Mouse (Mus musculus) intestine, embryonic 16.5 days (tissue): ENCODE measurements at regions not wholly inside any gene's neighbourhood (a gene's known extent, or its start where the extent isn't known, plus 50 kb on each side); places are given as distances from the start of the nearest gene placed in this dataset.

ENCODE experiments used
- ATAC-seq: fragments of 200-750 bp; cut with Nextera tagmentation; 2 replicates; pipeline ENCODE4 v1.8.0; 2017; ENCODE audit warnings: moderate TSS enrichment, moderate library complexity
- H3K27ac ChIP-seq: fragments of 300-500 bp; sonication (generic); 2 replicates; pipeline ENCODE4 v1.5.1; 2014; ENCODE audit warnings: mild to moderate bottlenecking, low read length
- H3K27me3 ChIP-seq: fragments of 300-500 bp; sonication (generic); replicated peaks from 2 replicates; pipeline ENCODE4 v1.6.1; 2014; ENCODE audit warnings: low read length, control low read depth, mixed read lengths; ENCODE audit not compliant: control insufficient read depth, insufficient read depth
- H3K36me3 ChIP-seq: fragments of 300-500 bp; sonication (generic); 2 replicates; pipeline ENCODE4 v1.6.1; 2014; ENCODE audit warnings: low read length, control low read depth; ENCODE audit not compliant: control insufficient read depth, insufficient read depth
- H3K4me1 ChIP-seq: fragments of 300-500 bp; sonication (generic); 2 replicates; pipeline ENCODE4 v1.6.1; 2014; ENCODE audit warnings: low read length, control low read depth, mixed read lengths; ENCODE audit not compliant: control insufficient read depth, insufficient read depth
- H3K4me2 ChIP-seq: fragments of 300-500 bp; sonication (generic); 2 replicates; pipeline ENCODE4 v1.6.1; 2014; ENCODE audit warnings: low read depth, low read length, control low read depth
- H3K4me3 ChIP-seq: fragments of 300-500 bp; sonication (generic); 2 replicates; pipeline ENCODE4 v1.5.1; 2014; ENCODE audit warnings: mild to moderate bottlenecking, low read length
- H3K9ac ChIP-seq: fragments of 300-500 bp; sonication (generic); 2 replicates; pipeline ENCODE4 v1.6.1; 2014; ENCODE audit warnings: low read depth, low read length
- H3K9me3 ChIP-seq: fragments of 300-500 bp; sonication (generic); 2 replicates; pipeline ENCODE4 v1.6.1; 2016; ENCODE audit warnings: low read length, control low read depth; ENCODE audit not compliant: control insufficient read depth
- WGBS: fragments of 180-500 bp; shearing (Covaris S2); extraction: QIAGEN DNeasy Blood & Tissue Kit; methylation state at CpG from one replicate; pipeline ENCODE4 v1.1.7; 2014; 5-methylcytosine and 5-hydroxymethylcytosine counted together

GRCm38 (mm10) chr7:125005638-125006037 is 438.8 kb upstream of the Kdm8 start:
- Histone ChIP-seq H3K4me1 (0 out of 2 replicates have a peak, but pooled peaks cover 2% of the 10 kb centered on the region), H3K4me2 (no peak overlapping the region), H3K4me3 (no peak overlapping the region), H3K27me3 (no peaks in the 10 kb centered on the region), H3K36me3 (no peaks in the 10 kb centered on the region), H3K9ac (no peak overlapping the region), H3K9me3 (no peaks in the 10 kb centered on the region), H3K27ac (no peak overlapping the region)
- 72% methylated on average over 3 of the region's 3 CpGs for WGBS
- ATAC-seq = no peak

- Histone ChIP-seq H3K27ac (no peak overlapping the region), H3K9me3 (no peaks in the 10 kb centered on the region; the same call in 1 of the 2 replicates), H3K4me3 (no peak overlapping the region), H3K9ac (no peak overlapping the region), H3K36me3 (no peaks in the 10 kb centered on the region), H3K4me1 (no peaks in the 10 kb centered on the region), H3K27me3 (no peaks in the 10 kb centered on the region), H3K4me2 (no peak overlapping the region)
- WGBS = 58% methylated on average over 1 of the region's 1 CpGs
- peak; percentile 55 for ATAC-seq
These were observed 425.2 kb upstream of the Kdm8 start for GRCm38 (mm10) chr7:125019259-125019658.

- ATAC-seq = no peak
- H3K36me3 ChIP-seq = no peaks in the 10 kb centered on the region
- WGBS = 80% methylated on average over 5 of the region's 5 CpGs
These were observed 419.5 kb upstream of the Kdm8 start for GRCm38 (mm10) chr7:125024944-125025343.

GRCm38 (mm10) chr7:125033778-125034177 is 410.7 kb upstream of the Kdm8 start:
- 75% methylated on average over 4 of the region's 4 CpGs for WGBS

More at GRCm38 (mm10) chr7:125024944-125025343, 419.5 kb upstream of the Kdm8 start:
- Histone ChIP-seq H3K4me1 (no peaks in the 10 kb centered on the region), H3K27me3 (no peaks in the 10 kb centered on the region), H3K4me2 (no peak overlapping the region), H3K9me3 (no peaks in the 10 kb centered on the region; the same call in 1 of the 2 replicates), H3K9ac (no peak overlapping the region), H3K27ac (no peak overlapping the region), H3K4me3 (no peak overlapping the region)

GRCm38 (mm10) chr7:125034196-125034595 is 410.3 kb upstream of the Kdm8 start:
- WGBS = 82% methylated on average over 5 of the region's 5 CpGs
- no peak for ATAC-seq

More at GRCm38 (mm10) chr7:125033778-125034177, 410.7 kb upstream of the Kdm8 start:
- Histone ChIP-seq H3K27ac (no peak overlapping the region), H3K9me3 (no peaks in the 10 kb centered on the region), H3K27me3 (no peaks in the 10 kb centered on the region), H3K4me3 (no peak overlapping the region), H3K4me2 (no peak overlapping the region), H3K9ac (no peak overlapping the region), H3K36me3 (no peaks in the 10 kb centered on the region), H3K4me1 (no peaks in the 10 kb centered on the region)
- ATAC-seq = no peak

GRCm38 (mm10) chr7:125036098-125036991 is 408.1 kb upstream of the Kdm8 start:
- ATAC-seq = no peak

More at GRCm38 (mm10) chr7:125034196-125034595, 410.3 kb upstream of the Kdm8 start:
- no peaks in the 10 kb centered on the region for H3K27me3 ChIP-seq
- no peak overlapping the region for H3K4me3 ChIP-seq
- no peaks in the 10 kb centered on the region for H3K4me1 ChIP-seq
- no peaks in the 10 kb centered on the region for H3K36me3 ChIP-seq
- H3K9me3 ChIP-seq = no peaks in the 10 kb centered on the region
- no peak overlapping the region for H3K27ac ChIP-seq
- no peak overlapping the region for H3K4me2 ChIP-seq
- no peak overlapping the region for H3K9ac ChIP-seq

GRCm38 (mm10) chr7:125038840-125039239 is 405.6 kb upstream of the Kdm8 start:
- 81% methylated on average over 4 of the region's 4 CpGs for WGBS
- Histone ChIP-seq H3K4me2 (no peak overlapping the region), H3K9ac (no peak overlapping the region), H3K27ac (no peak overlapping the region), H3K27me3 (no peaks in the 10 kb centered on the region), H3K4me3 (no peak overlapping the region), H3K9me3 (no peaks in the 10 kb centered on the region), H3K36me3 (no peaks in the 10 kb centered on the region), H3K4me1 (no peaks in the 10 kb centered on the region)
- ATAC-seq = no peak

More at GRCm38 (mm10) chr7:125036098-125036991, 408.1 kb upstream of the Kdm8 start:
- WGBS = 70% methylated on average over 10 of the region's 10 CpGs
- H3K4me1 ChIP-seq = no peaks in the 10 kb centered on the region
- H3K4me3 ChIP-seq = no peak overlapping the region
- H3K27me3 ChIP-seq = no peaks in the 10 kb centered on the region
- no peaks in the 10 kb centered on the region for H3K36me3 ChIP-seq
- H3K4me2 ChIP-seq = no peak overlapping the region
- no peak overlapping the region for H3K9ac ChIP-seq
- no peak overlapping the region for H3K27ac ChIP-seq
- H3K9me3 ChIP-seq = no peaks in the 10 kb centered on the region

- no peak overlapping the region for H3K27ac ChIP-seq
- H3K36me3 ChIP-seq = no peaks in the 10 kb centered on the region
- no peak overlapping the region for H3K9ac ChIP-seq
- no peaks in the 10 kb centered on the region for H3K27me3 ChIP-seq
- H3K4me2 ChIP-seq = no peak overlapping the region
- no peaks in the 10 kb centered on the region for H3K9me3 ChIP-seq
- H3K4me1 ChIP-seq = no peaks in the 10 kb centered on the region
- no peak for ATAC-seq
- H3K4me3 ChIP-seq = no peak overlapping the region
These were observed 388.4 kb upstream of the Kdm8 start for GRCm38 (mm10) chr7:125055951-125056625.

- Histone ChIP-seq H3K9me3 (no peaks in the 10 kb centered on the region), H3K9ac (no peak overlapping the region), H3K4me3 (no peak overlapping the region), H3K27me3 (no peaks in the 10 kb centered on the region), H3K27ac (no peak overlapping the region), H3K36me3 (no peaks in the 10 kb centered on the region), H3K4me1 (no peaks in the 10 kb centered on the region), H3K4me2 (no peak overlapping the region)
- no peak for ATAC-seq
- WGBS = 91% methylated on average over 4 of the region's 4 CpGs
These were observed 342.0 kb upstream of the Kdm8 start for GRCm38 (mm10) chr7:125102464-125102863.
